Mouse (Mus musculus) embryonic facial prominence, embryonic 11.5 days (tissue): ENCODE data around the gene Gm11492. TPM values are rescaled to one million over a fixed set of nuclear protein-coding genes. Genes with fewer than 3 reads are reported as not detected.

Experiments
- ATAC-seq: fragments of 200-750 bp; cut with Nextera tagmentation; replicated peaks from 2 replicates; pipeline ENCODE4 v1.8.0; 2017; ENCODE audit warnings: low read depth; ENCODE audit not compliant: insufficient number of reproducible peaks, low FRiP score, low TSS enrichment
- DNase-seq: peaks from one replicate; pipeline ENCODE4 v3.0.0-alpha.2; 2015; ENCODE audit warnings: low spot score
- H3K27ac ChIP-seq: fragments of 300-500 bp; sonication (generic); replicated peaks from 2 replicates; pipeline ENCODE4 v1.5.1; 2014; ENCODE audit warnings: mild to moderate bottlenecking, low read depth, low read length, control low read depth
- H3K27me3 ChIP-seq: fragments of 300-500 bp; sonication (generic); 2 replicates; pipeline ENCODE4 v1.6.1; 2014; ENCODE audit warnings: mild to moderate bottlenecking, low read length, moderate library complexity, mixed read lengths; ENCODE audit not compliant: control insufficient read depth, insufficient read depth
- H3K36me3 ChIP-seq: fragments of 300-500 bp; sonication (generic); replicated peaks from 2 replicates; pipeline ENCODE4 v1.6.1; 2014; ENCODE audit warnings: low read depth, mild to moderate bottlenecking, low read length, moderate library complexity, mixed read lengths; ENCODE audit not compliant: control insufficient read depth, insufficient read depth
- H3K4me1 ChIP-seq: fragments of 300-500 bp; sonication (generic); 2 replicates; pipeline ENCODE4 v1.6.1; 2014; ENCODE audit warnings: low read length, mixed read lengths; ENCODE audit not compliant: control insufficient read depth, insufficient read depth
- H3K4me2 ChIP-seq: fragments of 300-500 bp; sonication (generic); 2 replicates; pipeline ENCODE4 v1.6.1; 2014; ENCODE audit warnings: low read depth, mild to moderate bottlenecking, control low read depth, low read length, moderate library complexity
- H3K4me3 ChIP-seq: fragments of 300-500 bp; sonication (generic); 2 replicates; pipeline ENCODE4 v1.5.1; 2014; ENCODE audit warnings: low read depth, low read length, control low read depth
- H3K9ac ChIP-seq: fragments of 300-500 bp; sonication (generic); replicated peaks from 2 replicates; pipeline ENCODE4 v1.6.1; 2014; ENCODE audit warnings: mild to moderate bottlenecking, control low read depth, low read length
- H3K9me3 ChIP-seq: fragments of 300-500 bp; sonication (generic); replicated peaks from 2 replicates; pipeline ENCODE4 v1.6.1; 2016; ENCODE audit warnings: mild to moderate bottlenecking, low read length, inconsistent platforms, mixed read lengths; ENCODE audit not compliant: control insufficient read depth
- WGBS: fragments of 180-500 bp; shearing (Covaris S2); extraction: QIAGEN DNeasy Blood & Tissue Kit; methylation state at CpG from one replicate; pipeline ENCODE4 v1.1.7; 2014; 5-methylcytosine and 5-hydroxymethylcytosine counted together
- polyA plus RNA-seq: library from polyadenylated mRNA; unstranded; fragments of >200 nt; fragmentation: Nextera tagmentation; extraction: Ambion mirVana; gene quantifications from 2 replicates; pipeline ENCODE4 v1.2.1, GENCODE M21; 2014

The Gm11492 gene
- polyA plus RNA-seq, 1 experiment from 2014 or later: not detected

DNA sequence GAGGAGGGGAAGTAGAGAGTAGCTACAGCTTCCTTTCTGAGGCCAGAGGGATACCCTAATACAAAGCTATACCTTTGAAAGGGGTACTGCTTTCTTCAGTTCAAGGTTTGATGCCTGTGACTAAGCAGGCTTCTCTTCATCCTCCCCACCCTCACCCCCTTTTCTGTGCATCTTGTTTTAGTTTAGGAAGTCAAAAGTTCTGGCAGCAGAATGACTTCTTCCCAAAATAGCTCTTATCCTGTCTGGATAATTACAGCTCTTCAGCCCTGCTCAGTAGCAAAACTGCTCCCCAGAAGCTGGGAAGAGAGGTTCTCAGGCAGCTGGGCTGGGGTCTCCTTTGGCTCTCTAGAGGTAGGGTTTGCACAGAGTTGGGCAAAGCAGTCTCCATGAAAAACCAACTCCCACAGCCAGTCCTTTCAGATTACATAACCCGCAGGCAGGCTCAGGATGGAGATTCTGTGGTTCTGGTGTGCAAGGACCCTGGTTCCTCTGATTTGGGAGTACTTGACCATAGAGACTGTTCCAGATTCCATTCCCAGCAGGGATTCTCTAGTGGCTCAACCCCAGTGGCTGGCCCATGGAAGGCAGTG is 5.0 kb downstream of the Gm11492 start:
- no peaks in the 10 kb centered on the region for H3K9me3 ChIP-seq

DNA sequence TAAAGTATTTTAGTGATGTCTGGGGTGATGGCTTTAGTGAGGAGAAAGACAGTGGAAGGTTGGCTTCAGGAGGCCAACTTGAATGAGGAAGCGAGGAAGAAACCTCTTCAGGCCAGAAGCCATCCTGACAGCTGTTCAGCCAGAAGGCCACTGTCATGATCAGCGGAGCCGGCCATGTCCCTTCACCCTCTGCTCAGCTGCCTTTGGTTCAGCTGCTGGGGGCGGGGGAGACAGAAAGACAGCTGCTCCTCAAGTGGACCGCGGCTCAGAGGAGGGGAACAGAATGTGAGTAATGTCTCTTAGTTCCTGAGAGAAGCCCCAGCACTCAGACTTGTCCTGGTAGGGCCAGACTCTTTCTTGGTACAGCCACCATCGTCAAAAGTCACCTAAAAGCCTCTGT is 7.3 kb downstream of the Gm11492 start:
- H3K4me1 ChIP-seq: no peaks in the 10 kb centered on the region
- H3K36me3 ChIP-seq: no peaks in the 10 kb centered on the region
- H3K4me2 ChIP-seq: no peak overlapping the region
- no peak for DNase-seq
- ATAC-seq: no peak
- no peaks in the 10 kb centered on the region for H3K9me3 ChIP-seq
- no peak overlapping the region for H3K9ac ChIP-seq
- no peak overlapping the region for H3K4me3 ChIP-seq
- no peak overlapping the region for H3K27ac ChIP-seq
- 78% methylated on average over 7 of the region's 7 CpGs for WGBS
- H3K27me3 ChIP-seq: no peaks in the 10 kb centered on the region

More for the DNA sequence above, 5.0 kb downstream of the Gm11492 start:
- 92% methylated on average over 1 of the region's 1 CpGs for WGBS
- no peak for DNase-seq
- Histone ChIP-seq H3K4me2 (no peak overlapping the region), H3K4me3 (no peak overlapping the region), H3K9ac (no peak overlapping the region), H3K27me3 (no peaks in the 10 kb centered on the region), H3K36me3 (no peaks in the 10 kb centered on the region), H3K4me1 (no peaks in the 10 kb centered on the region), H3K27ac (no peak overlapping the region)
- no peak for ATAC-seq

DNA sequence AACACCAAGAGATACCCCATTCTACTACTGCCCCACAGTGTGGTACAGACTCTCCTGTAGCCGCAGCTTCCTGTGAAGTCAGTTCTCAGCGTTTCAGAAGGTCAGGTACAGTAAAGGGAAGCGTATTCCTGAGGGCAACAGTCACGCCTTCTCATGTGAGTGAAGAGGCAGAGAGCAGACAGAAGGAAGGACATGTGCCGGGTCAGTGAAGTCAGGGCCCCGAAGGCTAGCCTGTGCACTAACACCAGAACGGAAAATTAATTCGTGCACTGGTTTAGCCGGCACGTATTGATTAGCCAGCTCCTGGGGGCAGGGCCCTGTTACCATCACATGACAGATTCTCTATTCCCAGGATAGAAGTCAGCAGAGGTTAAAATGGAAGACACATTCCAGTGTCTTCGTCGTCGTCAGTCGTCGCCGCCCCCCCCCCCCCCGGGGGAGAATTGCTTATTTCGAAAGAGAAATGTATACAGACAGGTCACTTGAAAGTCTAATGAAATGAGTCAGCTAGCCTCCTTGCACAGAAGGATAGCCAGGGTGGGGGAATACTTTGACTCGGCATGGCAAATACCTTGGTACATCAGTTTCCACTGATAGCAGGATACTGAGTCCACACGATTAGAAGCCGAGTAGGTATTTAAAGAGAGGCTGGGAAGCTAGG is 8.2 kb downstream of the Gm11492 start:
- Histone ChIP-seq H3K4me2 (no peak overlapping the region), H3K4me3 (no peak overlapping the region), H3K27ac (no peak overlapping the region), H3K9me3 (no peaks in the 10 kb centered on the region), H3K9ac (no peak overlapping the region), H3K36me3 (no peaks in the 10 kb centered on the region), H3K4me1 (no peaks in the 10 kb centered on the region), H3K27me3 (no peaks in the 10 kb centered on the region)
- DNase-seq (no peak), ATAC-seq (no peak)
- 63% methylated on average over 21 of the region's 21 CpGs for WGBS

DNA sequence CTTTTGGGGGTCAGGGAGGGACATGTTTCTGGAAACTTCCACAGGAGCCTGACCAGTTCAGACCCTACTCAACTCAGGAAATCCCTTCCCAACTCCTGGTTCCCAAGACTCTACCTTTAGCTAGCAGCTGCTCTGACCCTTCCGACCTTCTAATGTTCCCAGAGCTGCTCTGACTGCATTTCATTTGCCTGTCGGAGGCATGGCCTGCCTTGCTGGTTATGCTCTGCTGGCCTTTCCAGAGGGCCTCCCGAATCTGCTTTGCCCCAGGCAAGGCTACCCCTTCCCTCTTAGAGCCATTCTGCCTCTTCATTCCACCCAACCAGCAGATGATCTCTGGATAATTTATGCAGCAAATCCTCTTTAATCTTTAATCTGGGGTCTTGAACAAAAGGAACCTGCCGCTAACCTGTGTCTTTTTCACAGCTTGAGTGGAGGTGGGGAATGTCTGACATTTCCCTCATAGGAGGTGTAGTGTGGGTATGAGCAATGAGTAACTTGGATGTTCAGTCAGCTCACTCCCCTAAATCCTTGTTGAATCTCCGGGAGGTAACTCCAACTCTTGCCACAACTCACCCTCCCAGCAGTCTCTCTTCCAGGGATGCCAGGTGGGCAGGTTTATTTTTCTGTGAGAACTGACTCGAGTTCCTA is 11.3 kb downstream of the Gm11492 start:
- WGBS: 11% methylated on average over 6 of the region's 6 CpGs
- Histone ChIP-seq H3K4me2 (peak overlapping the region; percentile 98), H3K9me3 (no peaks in the 10 kb centered on the region), H3K9ac (no peak overlapping the region; the same call in 1 of the 2 replicates), H3K27me3 (no peaks in the 10 kb centered on the region), H3K36me3 (no peaks in the 10 kb centered on the region), H3K27ac (no peak overlapping the region), H3K4me1 (no peaks in the 10 kb centered on the region), H3K4me3 (peak overlapping the region; percentile 55; the same call in 1 of the 2 replicates)
- ATAC-seq (no peak), DNase-seq (no peak)

DNA sequence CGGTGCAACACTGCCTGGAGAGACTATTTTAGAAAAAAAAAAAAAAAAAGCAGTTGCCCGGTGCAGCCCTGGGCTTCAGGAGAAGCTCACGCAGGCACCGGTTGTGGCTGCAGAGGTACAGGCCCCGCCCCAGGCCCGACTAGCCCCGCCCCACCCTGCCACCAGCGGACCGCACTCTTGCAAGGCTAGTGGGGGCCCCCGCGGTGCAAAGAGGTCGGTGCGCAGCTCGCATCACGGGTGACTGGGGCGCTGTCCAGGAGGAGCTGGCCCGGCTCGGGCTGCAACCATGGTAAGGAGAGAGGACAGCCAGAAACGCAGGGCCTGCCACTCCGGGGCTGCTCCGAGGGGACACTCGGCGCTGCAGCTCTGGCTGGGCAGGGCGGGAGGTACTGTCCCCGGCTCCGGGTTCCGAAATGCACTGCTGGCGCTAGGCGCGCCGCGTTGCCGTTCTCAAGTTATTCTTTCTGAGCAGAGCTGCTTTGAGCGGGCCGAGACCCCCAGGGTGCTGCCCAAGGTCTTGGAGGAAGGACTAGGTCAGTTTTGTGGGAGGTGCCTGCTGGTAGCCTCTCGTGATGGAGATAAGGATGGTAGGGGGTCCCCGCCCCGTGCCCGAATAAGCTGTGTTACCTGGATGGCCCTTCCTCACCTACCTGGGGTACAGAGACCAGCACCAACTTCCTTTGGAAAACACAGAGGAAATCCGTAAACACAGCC is 12.0 kb downstream of the Gm11492 start:
- Histone ChIP-seq H3K9me3 (no peaks in the 10 kb centered on the region), H3K27me3 (no peaks in the 10 kb centered on the region), H3K27ac (no peak overlapping the region), H3K4me3 (peak overlapping the region; percentile 55), H3K4me2 (peak overlapping the region; percentile 98), H3K36me3 (no peaks in the 10 kb centered on the region), H3K9ac (peak overlapping the region; percentile 61), H3K4me1 (no peaks in the 10 kb centered on the region)
- peak; percentile 53; the same call in 1 of the 2 replicates for ATAC-seq
- peak; percentile 65 for DNase-seq
- under 1% methylated on average over 39 of the region's 40 CpGs for WGBS

DNA sequence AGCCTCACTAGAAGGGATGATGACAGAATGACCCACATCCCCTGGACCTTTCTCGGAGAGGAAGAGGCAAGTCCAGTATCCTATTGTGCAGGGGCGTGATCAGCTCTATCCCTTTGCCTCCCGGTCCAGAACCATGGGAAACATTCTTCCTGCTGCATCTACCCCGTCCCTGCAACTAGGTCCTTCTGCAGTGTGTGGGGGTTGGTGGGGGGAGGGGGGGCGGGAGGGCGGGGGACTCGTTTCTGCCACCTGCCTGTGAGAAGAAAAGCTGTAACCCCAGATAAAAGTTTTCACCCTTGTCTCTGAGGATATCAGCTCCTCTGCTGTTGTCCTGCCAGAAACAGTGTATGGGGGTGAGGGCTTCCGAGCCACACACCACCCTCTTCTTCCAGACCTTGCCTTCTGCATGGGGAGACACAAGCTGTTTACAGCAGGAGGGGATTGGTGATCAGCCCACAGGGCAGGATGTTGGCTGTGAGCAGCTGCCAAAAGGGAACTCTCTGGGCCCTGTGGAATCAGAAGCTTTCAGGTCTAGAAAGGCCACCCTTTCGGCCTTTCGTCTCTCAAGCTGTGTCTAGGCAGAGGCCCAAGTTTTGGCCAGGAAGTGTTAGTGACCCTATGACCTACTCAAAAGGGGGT is 12.6 kb downstream of the Gm11492 start:
- 12% methylated on average over 10 of the region's 10 CpGs for WGBS

DNA sequence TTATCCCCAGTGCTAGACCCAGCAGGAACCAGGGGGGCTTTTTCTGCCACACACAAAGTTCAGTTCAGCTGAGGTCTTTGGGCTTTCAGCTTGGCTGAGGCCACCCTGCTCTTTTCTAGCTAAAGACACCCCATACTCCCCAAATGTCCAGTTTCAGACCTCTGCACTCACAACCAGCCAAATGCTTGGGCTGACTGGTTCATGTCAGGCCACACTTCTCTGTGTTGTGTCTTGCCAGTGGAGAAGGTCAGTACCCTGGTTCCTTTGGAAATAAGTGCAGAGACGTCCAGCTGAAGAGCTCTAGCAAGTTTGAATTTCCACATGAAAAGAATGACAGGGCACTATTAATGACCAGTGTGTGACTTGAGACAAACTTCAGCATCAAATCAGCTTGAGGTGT is 13.3 kb downstream of the Gm11492 start:
- Histone ChIP-seq H3K36me3 (no peaks in the 10 kb centered on the region), H3K4me3 (no peak overlapping the region), H3K9ac (no peak overlapping the region), H3K9me3 (no peaks in the 10 kb centered on the region), H3K4me2 (no peak overlapping the region), H3K4me1 (no peaks in the 10 kb centered on the region), H3K27ac (no peak overlapping the region), H3K27me3 (no peaks in the 10 kb centered on the region)
- DNase-seq (no peak), ATAC-seq (no peak)
- 49% methylated on average over 1 of the region's 1 CpGs for WGBS

More for the DNA sequence above, 12.6 kb downstream of the Gm11492 start:
- H3K9ac ChIP-seq: peak overlapping the region; percentile 61
- H3K9me3 ChIP-seq: no peaks in the 10 kb centered on the region
- no peak overlapping the region for H3K27ac ChIP-seq
- H3K4me2 ChIP-seq: peak overlapping the region; percentile 98
- ATAC-seq (no peak; the same call in 1 of the 2 replicates), DNase-seq (no peak)
- no peaks in the 10 kb centered on the region for H3K4me1 ChIP-seq
- no peaks in the 10 kb centered on the region for H3K36me3 ChIP-seq
- peak overlapping the region; percentile 55 for H3K4me3 ChIP-seq
- no peaks in the 10 kb centered on the region for H3K27me3 ChIP-seq
